Mouse (Mus musculus) left cerebral cortex, postnatal 10 days (tissue): ENCODE measurements around the gene Mnx1. TPM values are rescaled to one million over a fixed set of nuclear protein-coding genes. Genes with fewer than 3 reads are reported as not detected.
"Not testable (repeated sequence)": the region's sequence is repeated elsewhere in the genome, so short reads cannot be mapped to it uniquely, and the experiment has no call there.

ENCODE experiments used
- DNase-seq, 2 experiments: peaks; one replicate each; pipeline ENCODE4 v3.0.0; 2021 to 2022; ENCODE audit warnings: low spot score in 2 of 2, mixed read lengths in 1 of 2; ENCODE audit errors: extremely low spot score in 1 of 2
- intact Hi-C: fragments of 180-260 bp; cut with DNase I; formaldehyde crosslinking; loops from one replicate; pipeline ENCODE4 v1.15.1; 2025
- total RNA-seq, 2 experiments: library from RNA; stranded (reverse); gene quantifications; 2 replicates each; pipeline ENCODE4 v1.2.3; 2021

Gene Mnx1
- total RNA-seq, 2 experiments from 2014 or later: not detected

DNA sequence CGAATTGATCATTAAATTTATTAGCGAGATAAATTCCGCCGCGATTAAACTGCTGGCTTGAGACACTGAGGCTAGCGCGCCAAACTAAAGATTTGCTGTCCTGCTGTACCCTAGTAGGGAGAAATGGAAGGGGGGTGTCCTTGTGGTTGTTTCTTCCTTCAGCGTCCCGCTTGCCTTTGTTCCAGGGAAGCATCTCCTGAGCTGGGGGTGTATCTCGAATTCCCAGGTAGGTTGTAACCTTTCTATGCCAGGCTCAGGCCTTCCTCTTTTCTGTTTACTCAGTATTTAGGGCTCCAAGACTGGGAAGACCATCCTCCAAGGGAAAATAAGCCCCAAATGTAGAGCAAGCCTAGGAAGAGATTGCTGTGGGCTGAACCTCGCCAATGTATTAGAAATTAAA is 6.9 kb downstream of the Mnx1 start:
- intact Hi-C loops: loop anchor here (5.0 kb wide), 1 partner anchor 1309 kb away; no protein-coding TSS in a partner anchor
- no peak for DNase-seq

DNA sequence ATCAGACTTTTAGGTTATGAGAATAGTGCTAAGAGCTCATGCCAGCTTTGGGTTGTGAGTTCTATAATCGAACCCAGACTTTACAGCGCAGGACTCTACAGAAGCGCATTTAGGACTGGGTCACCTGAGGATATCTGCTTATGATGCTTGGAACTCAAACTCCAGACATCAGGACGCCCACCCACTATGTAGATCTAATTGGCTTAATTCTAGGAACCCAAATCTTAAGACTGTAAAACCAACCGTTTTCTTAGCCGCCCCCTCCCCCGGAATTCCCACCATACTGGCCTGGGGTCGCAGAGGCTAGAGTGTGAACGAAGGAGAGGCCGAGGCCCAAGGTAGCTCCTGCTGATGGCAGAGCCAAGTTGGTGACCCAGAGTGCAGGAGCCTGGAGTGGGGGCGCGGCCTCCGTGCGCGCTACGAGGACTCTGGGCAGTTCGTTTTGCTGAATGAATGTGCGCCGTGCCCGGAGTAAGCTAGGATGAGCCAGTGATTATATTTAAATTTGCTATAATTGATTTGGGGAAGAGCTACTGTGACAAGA is 7.3 kb downstream of the Mnx1 start:
- intact Hi-C loops: loop anchor here (5.0 kb wide), 1 partner anchor 1309 kb away; no protein-coding TSS in a partner anchor
- DNase-seq: no peak

DNA sequence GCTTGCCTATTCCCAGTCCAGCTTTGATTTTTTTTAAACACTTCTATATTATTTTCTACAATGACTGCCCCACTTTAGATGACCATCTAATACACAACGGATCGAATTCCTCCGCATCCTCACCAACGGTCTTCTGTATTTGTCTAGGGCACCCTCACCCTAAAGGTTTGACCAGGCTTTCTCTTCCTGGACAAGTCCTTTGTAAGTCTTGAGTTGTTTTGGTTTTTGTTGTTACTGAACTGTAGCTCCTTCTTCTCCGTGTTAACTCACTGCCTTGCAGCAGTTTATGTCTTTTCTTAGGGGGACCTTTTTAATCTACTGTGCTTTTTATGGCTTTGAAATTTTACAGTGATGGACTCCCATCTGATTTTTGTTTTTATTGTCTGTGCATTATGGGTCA is 8.0 kb downstream of the Mnx1 start:
- intact Hi-C loops: loop anchor here (5.0 kb wide), 1 partner anchor 1308 kb away; no protein-coding TSS in a partner anchor
- no peak for DNase-seq

DNA sequence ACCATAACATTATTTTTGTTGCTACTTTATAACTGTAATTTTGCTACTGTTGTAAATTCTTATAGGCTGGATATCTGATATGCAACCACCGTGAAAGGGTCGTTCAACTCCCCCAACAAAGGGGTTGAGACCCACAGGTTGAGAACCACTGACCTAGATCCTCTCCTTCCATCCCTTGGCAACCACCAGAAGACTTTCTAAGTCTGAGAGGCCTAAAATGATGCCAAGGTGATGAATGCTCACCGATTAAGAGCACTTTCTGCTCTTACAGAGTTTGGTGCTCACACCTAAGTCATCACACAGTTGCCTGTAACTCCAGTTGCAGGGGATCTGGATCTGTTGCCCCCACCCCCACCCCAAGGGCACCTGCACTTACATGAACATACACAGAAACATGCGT is 8.8 kb downstream of the Mnx1 start:
- intact Hi-C loops: no loop called here
- DNase-seq: no peak

DNA sequence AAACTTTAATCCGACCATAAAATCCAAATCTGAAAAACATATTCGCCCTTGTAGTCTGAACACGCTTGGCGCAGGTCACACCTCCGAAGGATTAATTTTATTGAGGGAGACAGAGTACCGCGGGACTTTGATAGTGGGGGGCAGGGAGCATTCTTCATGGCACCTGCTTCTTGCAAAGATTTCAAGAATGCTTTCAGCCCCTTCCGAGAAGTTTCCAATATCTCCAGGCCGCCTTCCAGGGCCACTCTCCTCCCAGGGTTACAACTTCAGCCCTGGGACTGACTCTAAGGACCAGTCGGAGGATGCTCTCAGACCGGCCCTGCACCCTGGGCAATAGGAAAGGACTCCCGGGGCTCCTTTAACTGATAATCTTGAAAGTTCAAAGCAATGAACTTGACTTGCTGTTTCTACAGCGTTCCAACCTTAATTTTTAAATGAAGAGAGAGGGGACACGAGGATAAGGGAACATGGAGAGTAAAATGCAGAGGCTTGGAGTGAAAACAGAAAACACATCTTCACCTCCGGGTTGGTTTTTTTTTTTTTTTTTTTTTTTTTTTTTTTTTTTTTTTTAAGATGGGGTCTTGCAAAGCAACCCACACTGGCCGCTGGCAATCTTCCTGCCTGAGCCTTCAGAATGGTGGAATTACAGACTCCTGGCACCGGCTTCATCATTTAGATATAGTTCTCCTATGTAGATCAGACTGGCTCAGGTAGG is 9.8 kb downstream of the Mnx1 start:
- intact Hi-C loops: no loop called here
- DNase-seq: no peak

DNA sequence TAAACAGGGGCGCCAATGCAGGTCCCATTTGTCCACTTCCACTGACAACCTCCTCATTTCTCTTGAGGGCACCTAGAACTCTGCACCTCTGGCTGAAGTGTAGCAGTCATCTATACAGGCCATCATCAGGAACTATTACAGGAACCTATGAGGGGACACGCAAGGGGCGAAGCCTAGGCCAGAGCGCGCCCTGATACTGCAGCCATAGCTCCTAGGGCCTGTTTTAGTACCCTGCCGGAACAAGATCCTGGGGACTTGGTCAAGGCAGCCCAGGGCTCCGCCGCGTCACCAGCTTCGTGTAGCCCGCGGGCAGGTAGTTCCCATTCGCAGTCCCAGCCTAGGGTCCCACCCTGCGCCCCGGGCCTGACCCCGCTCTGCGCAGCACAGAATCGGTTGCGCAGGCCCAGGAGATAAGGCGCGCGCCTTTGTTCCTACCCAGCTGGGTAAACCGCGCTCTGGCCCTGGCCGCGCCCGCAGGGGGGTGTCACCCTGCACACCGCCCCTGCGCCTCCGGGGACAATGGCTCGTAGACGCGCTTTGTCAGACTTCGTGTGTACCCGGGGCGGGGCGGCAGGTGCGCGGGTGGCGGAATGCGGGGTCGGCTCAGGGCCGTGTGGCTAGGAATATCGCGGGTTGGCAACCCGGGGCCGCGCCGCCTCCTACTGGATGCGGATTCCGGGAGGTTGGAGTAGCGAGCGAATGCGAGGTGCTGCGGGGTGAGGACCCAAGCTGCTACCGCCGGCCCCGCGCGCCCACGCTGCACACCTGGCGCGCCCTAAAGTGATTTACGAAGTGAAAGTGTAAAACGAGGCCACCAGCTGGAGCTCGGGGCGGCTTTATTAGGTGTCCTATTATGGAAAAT is 10.6 kb downstream of the Mnx1 start:
- intact Hi-C loops: no loop called here

DNA sequence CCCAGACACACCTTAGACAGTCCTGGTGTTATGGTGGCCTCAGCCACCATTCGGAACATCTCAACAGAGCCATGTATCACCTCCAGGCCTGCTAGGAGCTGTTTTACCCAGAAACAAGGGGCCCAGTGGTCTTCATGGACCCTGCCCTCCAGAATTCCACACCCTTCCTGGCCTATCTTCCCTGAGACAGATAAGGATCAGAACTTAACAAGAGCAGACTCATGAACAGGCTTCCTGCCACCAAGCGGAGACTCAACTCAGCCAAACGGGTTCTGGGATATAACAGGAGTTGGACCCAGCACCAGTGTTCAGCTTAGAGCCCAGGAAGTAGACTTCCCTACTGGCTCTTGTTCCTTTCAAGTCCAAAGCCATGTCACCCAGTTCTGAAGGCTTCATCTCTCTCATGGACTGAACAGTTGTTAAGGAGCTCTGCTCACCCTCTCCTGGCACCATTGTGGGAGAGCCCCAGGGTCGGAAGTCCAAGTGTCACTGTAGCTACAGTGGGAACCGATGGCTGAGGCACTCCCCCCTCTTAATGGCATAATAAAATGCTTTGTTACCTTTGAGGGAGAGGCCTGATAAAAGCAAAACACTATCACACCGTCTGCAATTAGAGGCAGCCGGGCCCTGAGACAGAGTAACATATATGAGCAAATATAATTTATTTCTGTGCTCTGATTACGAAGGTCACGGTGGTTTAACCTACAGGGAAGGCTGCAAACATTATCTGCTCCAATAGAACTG is 15.2 kb downstream of the Mnx1 start:
- no peak for DNase-seq
- intact Hi-C loops: no loop called here

More for the DNA sequence above, 10.6 kb downstream of the Mnx1 start:
- DNase-seq: no peak

DNA sequence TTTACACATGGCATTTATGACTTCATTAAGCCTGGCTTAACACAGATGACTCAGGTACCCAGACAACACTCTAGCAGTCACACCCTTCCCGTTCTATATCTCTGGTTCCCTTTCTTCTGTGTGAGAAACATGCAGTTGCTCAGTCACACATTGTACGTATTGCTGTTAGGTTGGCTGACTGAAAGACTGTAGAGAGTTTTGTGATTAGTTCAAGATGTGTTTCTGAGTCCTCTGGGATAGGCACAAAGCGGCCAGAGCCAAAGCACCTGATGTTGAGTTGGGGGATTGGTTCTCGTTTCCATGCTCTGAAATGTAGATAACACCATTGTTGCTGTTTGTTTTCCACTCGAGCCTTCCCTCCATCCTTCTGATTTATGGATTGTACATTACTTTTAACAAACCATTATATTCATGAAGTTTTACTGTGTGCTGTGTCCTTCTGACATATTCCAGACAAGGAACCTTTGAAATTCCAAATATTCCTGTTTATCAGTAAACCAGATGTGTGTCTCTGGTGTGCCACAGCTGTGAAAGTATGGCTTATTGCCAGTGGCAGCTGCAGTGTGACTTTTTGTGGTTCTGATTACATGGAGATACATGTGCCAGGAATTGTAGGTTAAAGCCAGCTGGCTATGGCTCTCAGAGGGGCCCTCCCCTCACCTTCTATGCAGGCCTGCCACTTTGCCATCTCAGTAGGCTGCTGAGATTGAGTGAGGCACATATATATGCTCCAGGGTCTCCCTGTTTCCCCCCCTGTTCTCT is 21.2 kb downstream of the Mnx1 start:
- no peak for DNase-seq
- intact Hi-C loops: no loop called here

DNA sequence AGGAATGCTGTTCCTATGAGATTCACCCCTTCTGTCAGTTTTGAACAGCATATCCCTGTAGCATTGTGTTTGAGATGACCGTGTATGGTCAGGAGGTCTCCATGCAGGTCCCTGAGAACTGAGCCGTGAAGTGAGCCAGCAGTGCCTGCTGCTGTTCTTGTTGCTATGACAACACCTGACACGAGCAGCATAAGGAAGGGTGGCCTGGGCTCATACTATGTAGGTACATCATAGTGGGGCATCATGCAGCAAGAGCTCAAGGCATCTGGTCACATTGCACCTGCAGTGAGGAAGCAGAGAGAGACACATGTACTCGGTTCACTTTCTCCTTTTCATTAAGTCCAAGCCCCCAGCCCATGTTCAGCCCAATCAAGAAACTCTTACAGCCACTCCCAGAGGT is 25.9 kb downstream of the Mnx1 start:
- no peak for DNase-seq
- intact Hi-C loops: no loop called here

DNA sequence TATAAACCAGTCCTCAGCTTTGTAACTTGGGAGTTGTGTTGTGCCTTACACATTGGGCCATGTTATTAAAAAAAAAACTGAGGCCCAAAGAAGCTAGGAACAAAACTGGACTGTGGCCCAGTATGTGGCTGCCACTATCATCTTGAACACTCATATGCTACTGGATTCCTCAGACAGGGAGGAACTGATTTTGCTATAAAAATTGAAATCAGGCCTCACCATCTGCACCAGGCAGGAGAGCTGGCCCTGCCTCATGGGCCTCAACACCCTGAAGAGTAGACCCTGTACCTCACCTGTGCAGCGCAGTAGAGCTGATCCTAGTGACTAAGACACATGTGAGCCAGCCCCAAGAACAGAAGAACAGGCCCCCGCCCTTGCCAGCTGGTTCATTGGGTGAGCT is 33.0 kb downstream of the Mnx1 start:
- intact Hi-C loops: no loop called here
- DNase-seq: no peak

DNA sequence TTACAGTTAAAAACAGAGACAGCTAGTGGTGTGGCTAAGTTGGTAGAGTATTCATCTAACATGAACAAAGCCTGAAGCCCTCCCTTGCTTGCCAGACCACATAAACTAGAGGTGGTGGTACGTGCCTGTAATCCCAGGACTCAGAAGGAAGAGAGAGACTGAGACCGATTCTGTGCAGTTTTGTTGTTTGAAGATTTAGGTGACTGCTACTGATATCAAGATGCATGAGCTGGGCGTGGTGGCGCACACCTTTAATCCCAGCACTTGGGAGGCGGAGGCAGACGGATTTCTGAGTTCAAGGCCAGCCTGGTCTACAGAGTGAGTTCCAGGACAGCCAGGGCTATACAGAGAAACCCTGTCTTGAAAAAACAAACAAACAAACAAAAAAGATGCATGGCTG is 41.5 kb downstream of the Mnx1 start:
- DNase-seq, intact Hi-C loops: not testable (repeated sequence)

DNA sequence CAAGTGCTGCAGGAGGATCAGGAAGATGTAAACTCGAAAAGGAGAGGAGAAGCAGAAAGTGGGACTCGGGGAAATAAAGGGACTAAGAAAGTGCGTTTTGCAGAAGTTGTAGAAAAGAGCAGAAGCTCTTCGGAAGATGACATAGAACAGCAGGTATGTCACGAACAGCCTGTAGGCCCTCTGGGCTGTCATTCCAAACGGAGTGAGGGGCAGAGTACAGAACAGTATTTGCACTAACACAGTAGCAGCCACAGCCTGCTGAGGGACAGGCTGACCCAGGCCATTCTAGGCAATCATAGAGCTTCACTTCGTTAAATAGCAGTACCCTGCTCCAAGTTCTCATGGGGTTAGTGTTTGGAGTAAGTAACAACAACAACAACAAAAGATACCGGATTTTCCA is 42.8 kb downstream of the Mnx1 start:
- intact Hi-C loops: no loop called here
- no peak for DNase-seq

DNA sequence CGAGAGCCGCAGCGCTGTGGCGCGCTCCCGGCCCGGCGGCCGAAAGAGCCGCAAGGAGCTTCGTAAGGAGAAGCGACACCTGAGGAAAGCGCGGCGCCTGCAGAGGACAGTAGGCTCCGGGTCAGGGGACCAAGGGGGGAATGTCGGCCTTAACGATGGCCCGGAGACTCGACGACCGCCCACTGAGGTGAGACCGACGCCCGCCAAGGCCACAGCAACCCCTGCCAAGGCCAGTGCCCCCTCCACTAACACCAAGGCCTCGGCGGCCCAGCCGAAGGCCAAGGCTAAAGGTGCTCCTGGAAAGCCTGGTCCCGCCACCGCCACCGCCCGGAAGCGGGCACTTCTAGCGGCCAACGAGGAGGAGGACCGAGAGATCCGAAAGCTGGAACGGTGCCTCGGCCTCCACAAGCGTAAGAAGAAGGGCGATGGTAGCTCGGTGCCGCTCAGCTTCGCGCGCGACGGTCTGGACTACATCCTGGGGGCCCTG is 43.4 kb downstream of the Mnx1 start:
- peak in 1 of 2 experiments; percentile 61 for DNase-seq
- intact Hi-C loops: no loop called here

DNA sequence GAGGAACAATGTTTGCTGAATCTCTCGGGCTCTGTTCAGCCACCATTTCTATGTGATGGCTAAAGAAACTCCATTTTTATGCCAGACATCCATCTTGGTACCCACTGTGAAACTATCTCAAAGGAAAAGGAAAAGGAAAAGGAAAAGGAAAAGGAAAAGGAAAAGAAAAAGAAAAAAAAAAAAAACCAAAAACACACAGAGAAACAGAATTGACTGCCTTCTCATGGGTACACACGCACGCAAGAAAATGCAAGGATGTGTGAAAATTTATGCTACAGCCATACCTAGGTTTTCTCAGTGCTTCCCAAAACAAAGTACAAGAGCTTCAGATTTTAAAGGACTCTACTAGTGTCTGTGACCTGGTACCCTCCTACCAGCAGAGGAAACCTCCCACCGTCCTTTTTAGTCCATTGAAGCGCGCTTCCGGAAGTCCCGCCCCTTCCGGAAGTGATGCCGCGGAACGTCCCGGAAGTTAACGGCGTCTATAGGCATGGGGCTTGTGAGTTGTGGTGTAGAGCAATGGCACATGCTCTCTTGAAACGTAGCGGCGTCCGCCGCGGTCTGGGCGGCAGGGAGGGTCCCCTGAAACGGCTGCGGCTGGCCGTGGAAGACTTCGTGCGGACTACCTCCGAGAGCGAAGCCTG is 43.9 kb downstream of the Mnx1 start, which contains the start of gene Nom1:
Gene Nom1, plus strand, starts transcription at position 437 of the 644 bp plus-strand sequence.
- peak; percentile 87 to 89 for DNase-seq
- intact Hi-C loops: no loop called here

DNA sequence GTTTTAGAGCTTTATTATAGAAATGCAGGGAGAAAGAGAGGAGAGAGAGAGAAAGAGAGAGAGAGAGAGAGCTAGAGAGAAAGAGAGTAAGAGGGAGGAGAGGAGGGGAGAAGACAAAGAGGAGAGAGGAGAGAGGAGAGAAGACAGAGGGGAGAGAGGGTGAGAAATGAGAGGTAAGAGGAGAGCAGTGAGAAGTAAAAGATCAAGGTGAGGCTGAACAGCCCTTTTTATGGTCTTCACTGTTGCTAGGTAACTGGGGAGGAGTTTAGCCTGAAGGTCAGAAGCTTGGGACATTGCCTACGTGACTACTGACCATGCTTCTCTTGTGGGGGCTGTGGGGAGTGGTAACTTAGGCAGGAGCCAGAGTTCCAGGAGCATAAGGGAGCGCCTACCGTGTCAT is 54.9 kb downstream of the Mnx1 start:
- DNase-seq, intact Hi-C loops: not testable (repeated sequence)
